In genomic region chr1:133053034-133053433, GRCm38 (mm10) we compare ENCODE assay signal across 18 mouse cellular contexts. TPM values are rescaled to one million over a fixed set of nuclear protein-coding genes. Genes with fewer than 3 reads are reported as not detected.
DNase-seq lines count a peak whose midpoint lies in the region; ATAC-seq and TF ChIP-seq lines count a peak whose summit lies in the region.
"Had no signal": no experiment of that assay in that cellular context is flagged by ENCODE, and none has a peak within 500 bp of the region (broad histone marks: within the 10 kb centered on the region; RNA-seq: fewer than 3 reads in every experiment).

No protein-coding gene starts in this region.

- no peak for TF ChIP-seq CTCF in intestine, postnatal 0 days (IDR thresholded peaks at IDR 0.05; ENCODE audit: low read depth)
- TF ChIP-seq CTCF in CH12.LX (conservative IDR thresholded peaks at IDR 0.05 in 1 of 2, IDR thresholded peaks at IDR 0.05 in 1 of 2; ENCODE audit: low read depth in 2 of 2, low read length in 2 of 2), result no peak

- peaks cover 18% of the 10 kb centered on the region; the same call in 1 of the 2 replicates for H3K4me1 ChIP-seq in embryonic facial prominence, embryonic 14.5 days (ENCODE audit: control insufficient read depth, insufficient read depth, low read length)
- H3K4me1 ChIP-seq in embryonic facial prominence, embryonic 10.5 days, result peaks cover 53% of the 10 kb centered on the region
- peaks cover 38% of the 10 kb centered on the region for H3K4me1 ChIP-seq in intestine, embryonic 16.5 days (ENCODE audit: control insufficient read depth, insufficient read depth, low read length)
- peaks cover 19% of the 10 kb centered on the region for H3K4me1 ChIP-seq in intestine, postnatal 0 days (replicated peaks; ENCODE audit: control insufficient read depth, insufficient read depth, low read length)
- H3K4me1 ChIP-seq in CH12.LX (ENCODE audit: control insufficient read depth in 1 of 2, insufficient read depth in 2 of 2), result peaks cover 37 to 85% of the 10 kb centered on the region in 2 experiments

- H3K27me3 ChIP-seq in embryonic facial prominence, embryonic 14.5 days (replicated peaks; ENCODE audit: control insufficient read depth, insufficient read depth, low read length), result no peaks in the 10 kb centered on the region
- 0 out of 2 replicates have a peak, but pooled peaks cover 1% of the 10 kb centered on the region for H3K27me3 ChIP-seq in embryonic facial prominence, embryonic 10.5 days (replicated peaks; ENCODE audit: low read depth, poor library complexity, severe bottlenecking)
- no peaks in the 10 kb centered on the region for H3K27me3 ChIP-seq in intestine, embryonic 16.5 days (replicated peaks; ENCODE audit: control insufficient read depth, insufficient read depth, low read length)
- H3K27me3 ChIP-seq in intestine, postnatal 0 days (replicated peaks; ENCODE audit: control insufficient read depth, insufficient read depth, low read length), result no peaks in the 10 kb centered on the region
- H3K27me3 ChIP-seq in CH12.LX (replicated peaks), result no peaks in the 10 kb centered on the region
- H3K27me3 ChIP-seq: hindbrain, embryonic 13.5 days; limb, embryonic 12.5 days had no signal

- WGBS in embryonic facial prominence, embryonic 14.5 days, result 45% methylated on average over 5 of the region's 5 CpGs
- 63% methylated on average over 5 of the region's 5 CpGs for WGBS in embryonic facial prominence, embryonic 10.5 days
- WGBS in intestine, embryonic 16.5 days, result 48% methylated on average over 5 of the region's 5 CpGs
- WGBS in intestine, postnatal 0 days, result 46% methylated on average over 5 of the region's 5 CpGs

- DNase-seq in embryonic facial prominence, embryonic 14.5 days (ENCODE audit: low spot score), result no peak
- DNase-seq in embryonic facial prominence, embryonic 10.5 days (ENCODE audit: low spot score), result no peak
- peak; percentile 98 for DNase-seq in CH12.LX (ENCODE audit: extremely low read depth)
- DNase-seq in spleen, adult 18-20 months, result peak; percentile 37 to 46
- DNase-seq in kidney, adult 9 months, result no peak
- DNase-seq in ovary, postnatal 10 days (ENCODE audit: low spot score), result no peak
- DNase-seq: adrenal gland, adult 8-10 months; cerebellum, adult 9-10 months; gastrocnemius, postnatal 25 days; kidney, adult 11 months; kidney, postnatal 14 days; lung, adult 2 months; right cerebral cortex, adult 18-20 months had no signal

- no peaks in the 10 kb centered on the region for H3K36me3 ChIP-seq in embryonic facial prominence, embryonic 14.5 days (ENCODE audit: control insufficient read depth, insufficient read depth, low read length)
- H3K36me3 ChIP-seq in embryonic facial prominence, embryonic 10.5 days (replicated peaks), result no peaks in the 10 kb centered on the region
- H3K36me3 ChIP-seq in intestine, embryonic 16.5 days (ENCODE audit: control insufficient read depth, insufficient read depth, low read length), result no peaks in the 10 kb centered on the region
- H3K36me3 ChIP-seq in intestine, postnatal 0 days (ENCODE audit: control insufficient read depth, insufficient read depth), result no peaks in the 10 kb centered on the region
- H3K36me3 ChIP-seq in CH12.LX (replicated peaks in 1 of 2; ENCODE audit: control insufficient read depth in 1 of 2, insufficient read depth in 1 of 2, low read length in 1 of 2), result peaks cover 0 to 15% of the 10 kb centered on the region in 2 experiments
- H3K36me3 ChIP-seq: G1E; hindbrain, embryonic 13.5 days; limb, embryonic 12.5 days had no signal

- dilution Hi-C loops in CH12.LX (cut with MboI; ENCODE audit: extremely low pct_ligation_motif_present, extremely low pct_unique_long_range_greater_than_20kb, low sequenced_read_pairs), result no loop called here

- peaks cover 77% of the 10 kb centered on the region for H3K79me2 ChIP-seq in CH12.LX (replicated peaks; ENCODE audit: control insufficient read depth, extremely low read depth, insufficient read depth, poor library complexity, severe bottlenecking)

- 0 out of 2 replicates have a peak, but pooled peaks have one; percentile 60 for TF ChIP-seq EP300 in CH12.LX (IDR thresholded peaks at IDR 0.05; ENCODE audit: low read length)

- peak; percentile 15; the same call in 1 of the 2 replicates for ATAC-seq in embryonic facial prominence, embryonic 14.5 days (ENCODE audit: low read depth)
- no peak for ATAC-seq in intestine, embryonic 16.5 days
- no peak for ATAC-seq in intestine, postnatal 0 days

- no peaks in the 10 kb centered on the region for H3K9me3 ChIP-seq in embryonic facial prominence, embryonic 14.5 days (ENCODE audit: control insufficient read depth, low read length)
- no peaks in the 10 kb centered on the region for H3K9me3 ChIP-seq in embryonic facial prominence, embryonic 10.5 days
- no peaks in the 10 kb centered on the region for H3K9me3 ChIP-seq in intestine, embryonic 16.5 days (ENCODE audit: control insufficient read depth, low read length)
- no peaks in the 10 kb centered on the region for H3K9me3 ChIP-seq in intestine, postnatal 0 days (ENCODE audit: control insufficient read depth)
- no peaks in the 10 kb centered on the region for H3K9me3 ChIP-seq in CH12.LX (replicated peaks; ENCODE audit: low read length)
- H3K9me3 ChIP-seq: G1E; hindbrain, embryonic 13.5 days; limb, embryonic 12.5 days had no signal

- TF ChIP-seq RAD21 in CH12.LX (IDR thresholded peaks at IDR 0.05; ENCODE audit: low read depth, low read length), result no peak

- in situ Hi-C loops in CH12.LX (cut with MboI; ENCODE audit: low pct_ligation_motif_present, low pct_unique_long_range_greater_than_20kb, low sequenced_read_pairs), result loop anchor here (5.0 kb wide), 1 partner anchor 34 kb away; no protein-coding TSS in a partner anchor

- no peak overlapping the region for H3K4me2 ChIP-seq in embryonic facial prominence, embryonic 14.5 days (ENCODE audit: low read depth, low read length)
- H3K4me2 ChIP-seq in intestine, embryonic 16.5 days (ENCODE audit: low read depth, low read length), result no peak overlapping the region
- H3K4me2 ChIP-seq in intestine, postnatal 0 days (replicated peaks; ENCODE audit: low read depth), result no peak overlapping the region
- peak overlapping the region; percentile 78 for H3K4me2 ChIP-seq in CH12.LX (ENCODE audit: insufficient read depth, low read depth, poor library complexity, severe bottlenecking)
- H3K4me2 ChIP-seq: hindbrain, embryonic 13.5 days; limb, embryonic 12.5 days had no signal

- peak; percentile 52; the same call in 1 of the 2 replicates for TF ChIP-seq POLR2A in CH12.LX (IDR thresholded peaks at IDR 0.05; ENCODE audit: low read depth, low read length)

- no peak overlapping the region for H3K9ac ChIP-seq in embryonic facial prominence, embryonic 14.5 days (ENCODE audit: low read depth, low read length)
- H3K9ac ChIP-seq in intestine, embryonic 16.5 days (ENCODE audit: low read depth, low read length), result peak overlapping the region; percentile 17; the same call in 1 of the 2 replicates
- no peak overlapping the region for H3K9ac ChIP-seq in intestine, postnatal 0 days (ENCODE audit: low read depth, low read length)
- H3K9ac ChIP-seq in CH12.LX (ENCODE audit: insufficient read depth, low read depth), result peak overlapping the region; percentile 54
- H3K9ac ChIP-seq: hindbrain, embryonic 13.5 days; limb, embryonic 12.5 days had no signal

- H3K4me3 ChIP-seq in embryonic facial prominence, embryonic 14.5 days (ENCODE audit: low read depth, low read length), result no peak overlapping the region
- H3K4me3 ChIP-seq in embryonic facial prominence, embryonic 10.5 days, result no peak overlapping the region
- H3K4me3 ChIP-seq in intestine, embryonic 16.5 days (ENCODE audit: low read length), result no peak overlapping the region
- H3K4me3 ChIP-seq in intestine, postnatal 0 days (ENCODE audit: low read depth, low read length), result no peak overlapping the region
- H3K4me3 ChIP-seq in CH12.LX (replicated peaks in 1 of 3; ENCODE audit: low read depth in 2 of 3, low read length in 2 of 3, poor library complexity in 1 of 3), result peak overlapping the region; percentile 53 to 69 (median 67)
- H3K4me3 ChIP-seq: hindbrain, embryonic 13.5 days; limb, embryonic 12.5 days had no signal

- no peak overlapping the region for H3K27ac ChIP-seq in embryonic facial prominence, embryonic 14.5 days (replicated peaks; ENCODE audit: low read depth, low read length)
- no peak overlapping the region; the same call in 1 of the 2 replicates for H3K27ac ChIP-seq in embryonic facial prominence, embryonic 10.5 days (replicated peaks)
- peak overlapping the region; percentile 54; the same call in 1 of the 2 replicates for H3K27ac ChIP-seq in intestine, embryonic 16.5 days (ENCODE audit: low read length)
- H3K27ac ChIP-seq in intestine, postnatal 0 days (ENCODE audit: low read depth, low read length), result no peak overlapping the region
- peak overlapping the region; percentile 81 for H3K27ac ChIP-seq in CH12.LX (ENCODE audit: insufficient read depth, low read depth)
- H3K27ac ChIP-seq: hindbrain, embryonic 13.5 days; limb, embryonic 12.5 days had no signal

TF ChIP-seq in CH12.LX, 34 proteins besides CTCF, POLR2A, EP300 and RAD21 (continues in another document):
- TF ChIP-seq MAX (IDR thresholded peaks at IDR 0.05; ENCODE audit: low read length) (0 out of 2 replicates have a peak, but pooled peaks have one; percentile 47), UBTF (IDR thresholded peaks at IDR 0.05; ENCODE audit: low read depth, low read length) (no peak), ZC3H11A (IDR thresholded peaks at IDR 0.05; ENCODE audit: low read depth, low read length) (no peak), CHD2 (IDR thresholded peaks at IDR 0.05; ENCODE audit: low read length) (no peak), RCOR1 (conservative IDR thresholded peaks at IDR 0.05; ENCODE audit: low read depth, low read length) (no peak), IRF4 (IDR thresholded peaks at IDR 0.05; ENCODE audit: low read depth, low read length) (no peak)

RNA-seq across cellular contexts. Expression of gene Pik3c2b, which starts 7.6 kb away (rescaled TPM):
- 7.0 and 7.1 TPM in 2 replicates for polyA plus RNA-seq in embryonic facial prominence, embryonic 14.5 days (2014; fragmentation: Nextera tagmentation; extraction: Ambion mirVana)
- 8.6 and 10.5 TPM in 2 replicates for polyA plus RNA-seq in embryonic facial prominence, embryonic 10.5 days (2016; fragmentation: Nextera tagmentation; extraction: Ambion mirVana)
- 5.2 and 5.3 TPM in 2 replicates for polyA plus RNA-seq in intestine, embryonic 16.5 days (2015; fragmentation: Nextera tagmentation; extraction: Ambion mirVana)
- polyA plus RNA-seq in intestine, postnatal 0 days (2015; fragmentation: Nextera tagmentation; extraction: Ambion mirVana), result 3.1 TPM in 2 replicates
- total RNA-seq in CH12.LX (2012; rRNA removed) (15.9 and 16.5 TPM in 2 replicates), CH12.LX (2014; rRNA removed) (7.2 and 8.7 TPM in 2 replicates)
- polyA plus RNA-seq in CH12.LX (2012; ENCODE audit: insufficient read length, low read depth), result 9.2 and 12.0 TPM in 2 replicates
- polyA plus RNA-seq: G1E had no signal

RNA-seq across cellular contexts. Expression of gene Mdm4, which starts 22.7 kb away (rescaled TPM):
- 33.4 and 40.3 TPM in 2 replicates for polyA plus RNA-seq in embryonic facial prominence, embryonic 14.5 days (2014; fragmentation: Nextera tagmentation; extraction: Ambion mirVana)
- polyA plus RNA-seq in embryonic facial prominence, embryonic 10.5 days (2016; fragmentation: Nextera tagmentation; extraction: Ambion mirVana), result 37.7 and 41.4 TPM in 2 replicates
- polyA plus RNA-seq in intestine, embryonic 16.5 days (2015; fragmentation: Nextera tagmentation; extraction: Ambion mirVana), result 19.1 and 24.1 TPM in 2 replicates
- 10.0 and 13.1 TPM in 2 replicates for polyA plus RNA-seq in intestine, postnatal 0 days (2015; fragmentation: Nextera tagmentation; extraction: Ambion mirVana)
- total RNA-seq in CH12.LX (2012; rRNA removed) (84.5 and 107 TPM in 2 replicates), CH12.LX (2014; rRNA removed) (66.5 and 68.3 TPM in 2 replicates)
- polyA plus RNA-seq in CH12.LX (2012; ENCODE audit: insufficient read length, low read depth), result 78.9 and 79.0 TPM in 2 replicates

Comparison
In these comparisons a context has a peak if more than half of its experiments do, and no peak if none do; other contexts are left out.
1. H3K27ac ChIP-seq: peak in intestine, embryonic 16.5 days (single experiment) and CH12.LX (single experiment); none in embryonic facial prominence, embryonic 14.5 days (single experiment), embryonic facial prominence, embryonic 10.5 days (single experiment) and intestine, postnatal 0 days (single experiment).
2. H3K9ac ChIP-seq: peak in intestine, embryonic 16.5 days (single experiment) and CH12.LX (single experiment); none in embryonic facial prominence, embryonic 14.5 days (single experiment) and intestine, postnatal 0 days (single experiment).
3. DNase-seq: peak in CH12.LX (single experiment) and spleen, adult 18-20 months (2 of 2); none in embryonic facial prominence, embryonic 14.5 days (single experiment), embryonic facial prominence, embryonic 10.5 days (single experiment), kidney, adult 9 months (single experiment) and ovary, postnatal 10 days (single experiment).
4. H3K4me3 ChIP-seq: peak in CH12.LX (3 of 3); none in embryonic facial prominence, embryonic 14.5 days (single experiment), embryonic facial prominence, embryonic 10.5 days (single experiment), intestine, embryonic 16.5 days (single experiment) and intestine, postnatal 0 days (single experiment).